Mouse (Mus musculus): ENCODE measurements around the gene Tomm40l. TPM values are rescaled to one million over a fixed set of nuclear protein-coding genes. Genes with fewer than 3 reads are reported as not detected.

The Tomm40l gene
- polyA plus RNA-seq (2016; fragmentation: Nextera tagmentation; extraction: Ambion mirVana), result 32.4 and 33.3 TPM in 2 replicates

- Histone ChIP-seq H3K4me1 (peaks cover 25% of the 10 kb centered on the region), H3K4me3 (peak within 1 kb of the TSS; percentile 76), H3K9me3 (no peaks in the 10 kb centered on the region), H3K27me3 (replicated peaks; ENCODE audit: low read depth, poor library complexity, severe bottlenecking) (no peaks in the 10 kb centered on the region), H3K36me3 (replicated peaks) (peaks cover 23% of the 10 kb centered on the region), H3K27ac (replicated peaks) (peak within 1 kb of the TSS; percentile 85)
- WGBS, result 2% methylated on average over 28 of the region's 28 CpGs
- DNase-seq (ENCODE audit: low spot score), result peak; percentile 95
Observed at GRCm38 (mm10) chr1:171222238-171223155, at the start of gene Tomm40l. Gene Tomm40l (minus strand): TSS chr1:171222514.

- no peak for DNase-seq (ENCODE audit: low spot score)
- Histone ChIP-seq H3K4me1 (peaks cover 25% of the 10 kb centered on the region), H3K27ac (replicated peaks) (no peak overlapping the region), H3K27me3 (replicated peaks; ENCODE audit: low read depth, poor library complexity, severe bottlenecking) (no peaks in the 10 kb centered on the region), H3K36me3 (replicated peaks) (peaks cover 56% of the 10 kb centered on the region), H3K9me3 (no peaks in the 10 kb centered on the region), H3K4me3 (peak overlapping the region; percentile 83; the same call in 1 of the 2 replicates)
- 92% methylated on average over 3 of the region's 3 CpGs for WGBS
Observed at GRCm38 (mm10) chr1:171272086-171272485, 49.8 kb upstream of the Tomm40l start.

GRCm38 (mm10) chr1:171271622-171272021 is 49.3 kb upstream of the Tomm40l start:
- DNase-seq (ENCODE audit: low spot score), result no peak
- Histone ChIP-seq H3K27me3 (replicated peaks; ENCODE audit: low read depth, poor library complexity, severe bottlenecking) (no peaks in the 10 kb centered on the region), H3K9me3 (no peaks in the 10 kb centered on the region), H3K4me1 (peaks cover 25% of the 10 kb centered on the region), H3K36me3 (replicated peaks) (peaks cover 51% of the 10 kb centered on the region), H3K4me3 (peak overlapping the region; percentile 83; the same call in 1 of the 2 replicates), H3K27ac (replicated peaks) (no peak overlapping the region)
- WGBS, result 71% methylated on average over 10 of the region's 10 CpGs

- Histone ChIP-seq H3K4me3 (peak overlapping the region; percentile 83), H3K4me1 (peaks cover 25% of the 10 kb centered on the region), H3K36me3 (replicated peaks) (peaks cover 47% of the 10 kb centered on the region), H3K9me3 (no peaks in the 10 kb centered on the region), H3K27me3 (replicated peaks; ENCODE audit: low read depth, poor library complexity, severe bottlenecking) (no peaks in the 10 kb centered on the region), H3K27ac (replicated peaks) (no peak overlapping the region)
- 59% methylated on average over 9 of the region's 9 CpGs for WGBS
- no peak for DNase-seq (ENCODE audit: low spot score)
Observed at GRCm38 (mm10) chr1:171271196-171271595, 48.9 kb upstream of the Tomm40l start.

GRCm38 (mm10) chr1:171270573-171270900 is 48.2 kb upstream of the Tomm40l start:
- Histone ChIP-seq H3K9me3 (no peaks in the 10 kb centered on the region), H3K36me3 (replicated peaks) (peaks cover 40% of the 10 kb centered on the region), H3K4me1 (peaks cover 25% of the 10 kb centered on the region), H3K27me3 (replicated peaks; ENCODE audit: low read depth, poor library complexity, severe bottlenecking) (no peaks in the 10 kb centered on the region), H3K27ac (replicated peaks) (peak overlapping the region; percentile 90), H3K4me3 (peak overlapping the region; percentile 83)
- DNase-seq (ENCODE audit: low spot score), result no peak
- WGBS, result under 1% methylated on average over 19 of the region's 19 CpGs

- WGBS, result 3% methylated on average over 36 of the region's 36 CpGs
Observed at GRCm38 (mm10) chr1:171269848-171270572, 47.7 kb upstream of the Tomm40l start, which contains the start of gene B4galt3. Gene B4galt3 (plus strand): TSS chr1:171270328.

GRCm38 (mm10) chr1:171268341-171268740 is 46.0 kb upstream of the Tomm40l start:
- 68% methylated on average over 1 of the region's 1 CpGs for WGBS

More at GRCm38 (mm10) chr1:171269848-171270572, 47.7 kb upstream of the Tomm40l start, which contains the start of gene B4galt3:
- Histone ChIP-seq H3K4me3 (peak within 1 kb of the TSS; percentile 83), H3K9me3 (no peaks in the 10 kb centered on the region), H3K27me3 (replicated peaks; ENCODE audit: low read depth, poor library complexity, severe bottlenecking) (no peaks in the 10 kb centered on the region), H3K36me3 (replicated peaks) (peaks cover 35% of the 10 kb centered on the region), H3K27ac (replicated peaks) (peak within 1 kb of the TSS; percentile 90), H3K4me1 (peaks cover 25% of the 10 kb centered on the region)
- peak; percentile 97 for DNase-seq (ENCODE audit: low spot score)

GRCm38 (mm10) chr1:171265971-171266744 is 43.8 kb upstream of the Tomm40l start:
- H3K27me3 ChIP-seq (replicated peaks; ENCODE audit: low read depth, poor library complexity, severe bottlenecking), result no peaks in the 10 kb centered on the region
- no peak overlapping the region for H3K4me3 ChIP-seq
- DNase-seq (ENCODE audit: low spot score), result no peak
- H3K27ac ChIP-seq (replicated peaks), result no peak overlapping the region
- 71% methylated on average over 4 of the region's 4 CpGs for WGBS
- H3K9me3 ChIP-seq, result no peaks in the 10 kb centered on the region
- H3K4me1 ChIP-seq, result peaks cover 35% of the 10 kb centered on the region
- H3K36me3 ChIP-seq (replicated peaks), result no peaks in the 10 kb centered on the region

More at GRCm38 (mm10) chr1:171268341-171268740, 46.0 kb upstream of the Tomm40l start:
- Histone ChIP-seq H3K9me3 (no peaks in the 10 kb centered on the region), H3K36me3 (replicated peaks) (peaks cover 18% of the 10 kb centered on the region), H3K4me3 (no peak overlapping the region), H3K27ac (replicated peaks) (no peak overlapping the region), H3K27me3 (replicated peaks; ENCODE audit: low read depth, poor library complexity, severe bottlenecking) (no peaks in the 10 kb centered on the region), H3K4me1 (peaks cover 29% of the 10 kb centered on the region)
- DNase-seq (ENCODE audit: low spot score), result no peak

GRCm38 (mm10) chr1:171263666-171264461 is 41.5 kb upstream of the Tomm40l start:
- Histone ChIP-seq H3K27ac (replicated peaks) (peak overlapping the region; percentile 30), H3K4me3 (no peak overlapping the region)
- WGBS, result 82% methylated on average over 3 of the region's 3 CpGs

GRCm38 (mm10) chr1:171263185-171263611 is 40.9 kb upstream of the Tomm40l start:
- 4% methylated on average over 2 of the region's 2 CpGs for WGBS
- Histone ChIP-seq H3K36me3 (replicated peaks) (peaks cover 14% of the 10 kb centered on the region), H3K27me3 (replicated peaks; ENCODE audit: low read depth, poor library complexity, severe bottlenecking) (no peaks in the 10 kb centered on the region), H3K4me3 (peak overlapping the region; percentile 45), H3K4me1 (peaks cover 18% of the 10 kb centered on the region), H3K27ac (replicated peaks) (peak overlapping the region; percentile 81), H3K9me3 (no peaks in the 10 kb centered on the region)
- peak; percentile 59 for DNase-seq (ENCODE audit: low spot score)

More at GRCm38 (mm10) chr1:171263666-171264461, 41.5 kb upstream of the Tomm40l start:
- Histone ChIP-seq H3K27me3 (replicated peaks; ENCODE audit: low read depth, poor library complexity, severe bottlenecking) (no peaks in the 10 kb centered on the region), H3K9me3 (no peaks in the 10 kb centered on the region), H3K4me1 (peaks cover 18% of the 10 kb centered on the region), H3K36me3 (replicated peaks) (peaks cover 9% of the 10 kb centered on the region)
- no peak for DNase-seq (ENCODE audit: low spot score)

- H3K36me3 ChIP-seq (replicated peaks), result peaks cover 20% of the 10 kb centered on the region
- no peaks in the 10 kb centered on the region for H3K9me3 ChIP-seq
- H3K4me1 ChIP-seq, result peaks cover 18% of the 10 kb centered on the region
- 8% methylated on average over 8 of the region's 8 CpGs for WGBS
- H3K27me3 ChIP-seq (replicated peaks; ENCODE audit: low read depth, poor library complexity, severe bottlenecking), result no peaks in the 10 kb centered on the region
- peak; percentile 33 for DNase-seq (ENCODE audit: low spot score)
- H3K4me3 ChIP-seq, result peak overlapping the region; percentile 45
- H3K27ac ChIP-seq (replicated peaks), result peak overlapping the region; percentile 81
Observed at GRCm38 (mm10) chr1:171262594-171263130, 40.3 kb upstream of the Tomm40l start.

All from embryonic facial prominence, embryonic 10.5 days (tissue).